Mouse (Mus musculus): Measurements from ENCODE around the gene Mettl7b. TPM values are rescaled to one million over a fixed set of nuclear protein-coding genes. Genes with fewer than 3 reads are reported as not detected.

Gene Mettl7b
- 0.10 and 0.33 TPM in 2 replicates for polyA plus RNA-seq (2015; fragmentation: Nextera tagmentation; extraction: Ambion mirVana)

DNA sequence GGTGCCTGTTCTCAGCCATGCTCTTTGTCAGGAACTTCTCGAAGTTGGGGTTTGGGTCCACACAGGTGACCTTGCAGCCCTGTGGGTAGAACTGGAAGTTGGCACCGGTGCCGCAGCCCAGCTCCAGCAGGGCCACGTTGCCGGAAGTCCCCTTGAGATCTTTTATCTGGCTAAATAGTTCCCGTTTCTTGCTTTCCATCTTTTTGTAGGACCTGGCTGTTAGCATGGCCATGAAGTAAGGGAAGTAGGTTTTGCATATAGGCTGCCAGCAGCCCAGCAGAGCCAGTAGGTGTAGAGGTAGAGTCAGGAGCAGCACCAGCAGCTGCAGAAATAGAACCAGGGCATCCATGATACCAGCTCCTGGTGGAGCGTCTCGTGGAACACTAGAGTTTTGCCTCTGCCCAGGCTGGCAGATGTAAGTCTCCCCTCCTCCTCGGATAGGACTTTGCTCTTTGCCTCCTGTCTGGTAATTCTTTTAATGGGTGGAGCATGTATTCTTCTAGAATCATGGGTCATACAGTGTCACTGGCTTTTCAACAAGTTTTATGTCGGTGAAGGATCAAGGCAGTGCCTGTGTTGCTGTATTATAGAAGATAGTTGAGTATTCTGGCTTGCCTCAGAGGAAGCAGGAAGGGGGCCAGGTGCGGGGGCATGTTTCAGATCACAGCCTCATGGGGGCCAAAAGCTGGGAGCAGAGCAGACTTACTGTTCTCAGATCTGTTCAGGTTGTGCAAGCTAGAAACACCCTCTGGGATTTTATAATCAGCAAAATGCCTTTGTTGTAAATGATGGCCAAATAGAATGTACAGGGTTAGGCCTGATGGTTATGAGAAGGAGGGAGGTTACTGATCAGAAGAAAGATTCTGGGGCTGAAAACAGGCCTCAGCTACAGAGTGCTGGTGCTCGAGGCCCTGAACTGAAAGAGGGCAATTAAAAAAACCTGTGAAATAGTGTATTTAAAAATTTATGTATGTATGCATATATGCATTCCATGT lies at the start of gene Mettl7b:
Mettl7b (minus strand) TSS at position 399 of the 995 bp plus-strand sequence.
- no peaks in the 10 kb centered on the region for H3K36me3 ChIP-seq (ENCODE audit: insufficient read depth, low read length)
- TF ChIP-seq EP300 (IDR thresholded peaks at IDR 0.05) (no peak), CTCF (IDR thresholded peaks at IDR 0.05) (no peak)
- no peak for DNase-seq (ENCODE audit: low spot score)
- no peaks in the 10 kb centered on the region for H3K4me1 ChIP-seq (ENCODE audit: insufficient read depth, low read depth, low read length)
- no peaks in the 10 kb centered on the region for H3K27me3 ChIP-seq (replicated peaks; ENCODE audit: insufficient read depth, low read length)
- no peak within 1 kb of the TSS for H3K27ac ChIP-seq (ENCODE audit: low read length)
- no peak within 1 kb of the TSS for H3K4me2 ChIP-seq (replicated peaks; ENCODE audit: low read depth, low read length)
- no peak within 1 kb of the TSS for H3K4me3 ChIP-seq (ENCODE audit: low read depth, low read length)
- ATAC-seq: no peak
- H3K9me3 ChIP-seq (ENCODE audit: low read length): no peaks in the 10 kb centered on the region
- no peak within 1 kb of the TSS for H3K9ac ChIP-seq (replicated peaks; ENCODE audit: low read depth)
- WGBS: 74% methylated on average over 12 of the region's 12 CpGs

DNA sequence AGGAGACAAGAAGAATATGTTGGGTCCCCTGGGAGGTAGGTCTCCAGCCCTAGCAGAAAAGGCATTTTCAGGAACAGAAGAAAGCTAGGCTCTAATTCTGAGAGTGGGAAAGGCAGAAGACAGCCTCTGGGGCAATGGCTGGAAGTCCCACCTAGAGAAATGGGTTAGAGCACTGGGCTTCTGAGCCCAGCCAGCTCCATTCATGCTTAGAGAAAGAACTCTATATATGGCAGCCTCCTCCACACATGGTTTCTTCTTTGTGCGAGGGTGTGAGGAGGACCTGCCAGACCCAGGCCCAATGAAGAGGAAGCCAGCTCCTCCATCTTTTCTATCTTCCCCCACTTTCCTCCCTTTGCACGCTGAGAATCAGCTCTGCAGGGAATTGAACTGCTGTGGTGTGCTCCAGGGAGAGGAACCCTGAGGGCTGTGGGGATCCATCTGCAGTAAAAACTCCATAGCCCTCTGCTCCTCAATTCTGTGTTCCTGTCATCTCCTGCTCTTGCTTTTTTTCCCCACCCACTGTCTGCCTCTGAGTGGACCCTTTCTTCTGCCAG lies 49.6 kb upstream of the Mettl7b start, which contains the start of gene Olfr763:
Olfr763 (plus strand) TSS at position 504 of the 554 bp plus-strand sequence.
- TF ChIP-seq EP300 (IDR thresholded peaks at IDR 0.05) (no peak), CTCF (IDR thresholded peaks at IDR 0.05) (no peak)
- Histone ChIP-seq H3K4me3 (ENCODE audit: low read depth, low read length) (no peak within 1 kb of the TSS), H3K4me2 (replicated peaks; ENCODE audit: low read depth, low read length) (no peak within 1 kb of the TSS), H3K4me1 (ENCODE audit: insufficient read depth, low read depth, low read length) (no peaks in the 10 kb centered on the region), H3K9ac (replicated peaks; ENCODE audit: low read depth) (no peak within 1 kb of the TSS), H3K36me3 (ENCODE audit: insufficient read depth, low read length) (no peaks in the 10 kb centered on the region), H3K9me3 (ENCODE audit: low read length) (no peaks in the 10 kb centered on the region), H3K27ac (ENCODE audit: low read length) (no peak within 1 kb of the TSS), H3K27me3 (replicated peaks; ENCODE audit: insufficient read depth, low read length) (no peaks in the 10 kb centered on the region)
- no peak for DNase-seq (ENCODE audit: low spot score)
- whole genome bisulfite sequencing: 59% methylated on average over 2 of the region's 2 CpGs
- ATAC-seq: no peak

DNA sequence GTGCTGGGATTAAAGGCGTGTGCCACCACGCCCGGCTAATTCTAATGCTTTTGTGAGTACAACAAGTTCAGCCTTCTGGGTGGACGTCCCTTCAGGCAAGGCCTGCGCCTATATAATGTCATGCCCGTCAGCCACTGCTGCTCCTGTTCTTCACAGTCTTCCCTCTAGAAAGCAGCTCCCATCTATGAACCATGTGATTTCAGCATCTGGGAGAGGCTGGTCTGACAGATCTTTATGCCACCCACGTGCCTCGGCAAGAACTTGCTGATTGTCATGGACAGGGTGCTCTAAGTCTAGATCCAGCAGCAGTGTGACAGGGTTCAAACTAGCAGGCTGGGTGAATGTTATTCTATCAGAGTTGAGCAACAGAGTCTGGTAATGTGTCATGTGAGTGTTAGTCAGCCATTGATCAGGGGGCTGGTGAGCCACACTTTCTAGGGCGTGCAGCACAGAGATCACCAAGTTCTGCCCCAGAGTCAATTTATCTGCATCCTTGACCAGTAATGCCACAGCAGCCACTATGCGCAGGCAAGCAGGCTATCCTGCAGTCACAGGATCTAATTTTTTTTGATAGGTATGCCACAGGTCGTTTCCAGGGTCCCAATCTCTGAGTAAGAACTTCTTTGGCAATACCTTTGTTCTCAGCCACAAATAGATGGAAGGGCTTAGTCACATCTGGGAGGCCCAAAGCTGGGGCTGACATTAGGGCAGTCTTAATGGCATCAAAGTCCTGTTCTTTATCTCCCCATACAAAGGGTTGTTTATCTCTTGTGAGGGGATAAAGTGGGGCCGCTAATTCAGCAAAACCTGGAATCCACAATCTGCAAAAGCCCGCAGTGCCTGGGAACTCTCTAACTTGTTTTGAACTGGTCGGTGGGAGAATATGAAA lies 43.5 kb upstream of the Mettl7b start:
- Histone ChIP-seq H3K4me3 (ENCODE audit: low read depth, low read length) (no peak overlapping the region), H3K9ac (replicated peaks; ENCODE audit: low read depth) (no peak overlapping the region), H3K27me3 (replicated peaks; ENCODE audit: insufficient read depth, low read length) (no peaks in the 10 kb centered on the region), H3K4me1 (ENCODE audit: insufficient read depth, low read depth, low read length) (no peaks in the 10 kb centered on the region), H3K4me2 (replicated peaks; ENCODE audit: low read depth, low read length) (no peak overlapping the region), H3K36me3 (ENCODE audit: insufficient read depth, low read length) (no peaks in the 10 kb centered on the region), H3K9me3 (ENCODE audit: low read length) (no peaks in the 10 kb centered on the region), H3K27ac (ENCODE audit: low read length) (no peak overlapping the region)
- TF ChIP-seq CTCF (IDR thresholded peaks at IDR 0.05) (no peak), EP300 (IDR thresholded peaks at IDR 0.05) (no peak)
- DNase-seq (ENCODE audit: low spot score) (no peak), ATAC-seq (no peak)
- 75% methylated on average over 14 of the region's 14 CpGs for WGBS

DNA sequence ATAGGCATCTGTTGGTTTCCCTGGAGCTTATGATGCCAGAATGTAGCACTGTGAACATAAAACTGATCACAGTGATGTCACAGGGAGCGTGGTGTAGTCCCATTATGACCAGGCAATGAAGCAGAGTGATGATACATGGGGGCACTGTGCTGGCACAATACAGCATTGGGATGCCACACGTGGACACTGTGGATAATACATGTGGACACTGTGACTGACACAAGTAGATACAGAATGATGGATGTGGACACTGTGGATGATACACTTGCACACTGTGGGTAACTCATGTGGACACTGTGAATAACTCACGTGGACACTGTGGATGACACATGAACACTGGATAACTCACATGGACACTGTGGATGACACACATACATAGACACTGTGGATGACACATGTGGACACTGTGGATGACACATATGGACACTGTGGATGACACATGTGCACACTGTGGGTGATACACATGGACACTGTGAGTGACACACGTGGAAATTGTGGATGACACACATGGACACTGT lies 35.8 kb upstream of the Mettl7b start:
- Histone ChIP-seq H3K27me3 (replicated peaks; ENCODE audit: insufficient read depth, low read length) (no peaks in the 10 kb centered on the region), H3K27ac (ENCODE audit: low read length) (no peak overlapping the region), H3K9ac (replicated peaks; ENCODE audit: low read depth) (no peak overlapping the region), H3K9me3 (ENCODE audit: low read length) (no peaks in the 10 kb centered on the region), H3K4me1 (ENCODE audit: insufficient read depth, low read depth, low read length) (no peaks in the 10 kb centered on the region), H3K4me2 (replicated peaks; ENCODE audit: low read depth, low read length) (no peak overlapping the region), H3K36me3 (ENCODE audit: insufficient read depth, low read length) (no peaks in the 10 kb centered on the region), H3K4me3 (ENCODE audit: low read depth, low read length) (no peak overlapping the region)
- no peak for ATAC-seq
- WGBS: 76% methylated on average over 4 of the region's 4 CpGs
- no peak for DNase-seq (ENCODE audit: low spot score)
- TF ChIP-seq CTCF (IDR thresholded peaks at IDR 0.05) (no peak), EP300 (IDR thresholded peaks at IDR 0.05) (no peak)

DNA sequence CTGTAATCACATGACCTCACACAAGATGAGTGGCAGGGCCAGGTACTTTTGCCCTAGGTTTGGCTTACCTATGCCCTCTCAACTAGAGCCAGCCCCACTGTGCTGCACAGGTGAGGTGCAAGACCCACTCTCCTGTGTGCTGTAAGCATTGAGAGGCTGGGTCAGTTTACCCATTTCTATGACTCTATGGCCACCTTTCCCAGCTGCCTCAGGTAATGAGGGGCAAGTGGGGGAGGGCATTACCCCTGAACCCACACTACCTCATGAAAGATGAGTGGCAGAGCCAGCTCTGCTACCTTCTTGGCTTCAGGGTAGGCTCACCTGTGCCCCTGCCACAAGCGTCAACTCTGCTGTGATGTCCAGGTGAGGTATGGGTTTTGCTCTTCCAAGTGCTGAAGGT lies 35.0 kb upstream of the Mettl7b start:
- WGBS: 94% methylated on average over 1 of the region's 1 CpGs
- DNase-seq (ENCODE audit: low spot score) (no peak), ATAC-seq (no peak)
- H3K9ac ChIP-seq (replicated peaks; ENCODE audit: low read depth): no peak overlapping the region
- no peak overlapping the region for H3K27ac ChIP-seq (ENCODE audit: low read length)
- H3K4me2 ChIP-seq (replicated peaks; ENCODE audit: low read depth, low read length): no peak overlapping the region
- H3K36me3 ChIP-seq (ENCODE audit: insufficient read depth, low read length): no peaks in the 10 kb centered on the region
- TF ChIP-seq EP300 (IDR thresholded peaks at IDR 0.05): no peak
- TF ChIP-seq CTCF (IDR thresholded peaks at IDR 0.05): no peak
- H3K4me3 ChIP-seq (ENCODE audit: low read depth, low read length): no peak overlapping the region
- H3K27me3 ChIP-seq (replicated peaks; ENCODE audit: insufficient read depth, low read length): no peaks in the 10 kb centered on the region
- no peaks in the 10 kb centered on the region for H3K9me3 ChIP-seq (ENCODE audit: low read length)
- no peaks in the 10 kb centered on the region for H3K4me1 ChIP-seq (ENCODE audit: insufficient read depth, low read depth, low read length)
